Mouse (Mus musculus) liver, postnatal 0 days (tissue): Measurements from ENCODE around the gene H2al1m. TPM values are rescaled to one million over a fixed set of nuclear protein-coding genes. Genes with fewer than 3 reads are reported as not detected.
"Not testable (repeated sequence)": the region's sequence is repeated elsewhere in the genome, so short reads cannot be mapped to it uniquely, and the experiment has no call there.

ENCODE experiments used
- ATAC-seq: fragments of 200-750 bp; cut with Nextera tagmentation; 2 replicates; pipeline ENCODE4 v1.8.0; 2017; ENCODE audit warnings: mild to moderate bottlenecking, moderate library complexity
- DNase-seq: peaks from one replicate; pipeline ENCODE4 v3.0.0-alpha.2; 2016
- H3K27ac ChIP-seq: fragments of 300-500 bp; sonication (generic); 2 replicates; pipeline ENCODE4 v1.5.1; 2014; ENCODE audit warnings: antibody characterized with exemption, moderate library complexity, mild to moderate bottlenecking, low read depth
- H3K27me3 ChIP-seq: fragments of 300-500 bp; sonication (generic); 2 replicates; pipeline ENCODE4 v1.6.1; 2014; ENCODE audit warnings: low read length, control low read depth, mixed read lengths; ENCODE audit not compliant: insufficient read depth
- H3K36me3 ChIP-seq: fragments of 300-500 bp; sonication (generic); replicated peaks from 2 replicates; pipeline ENCODE4 v1.6.1; 2014; ENCODE audit warnings: mild to moderate bottlenecking, control low read depth, low read length, moderate library complexity, mixed read lengths; ENCODE audit not compliant: insufficient read depth
- H3K4me1 ChIP-seq: fragments of 300-500 bp; sonication (generic); 2 replicates; pipeline ENCODE4 v1.6.1; 2014; ENCODE audit warnings: antibody characterized with exemption, mild to moderate bottlenecking, control low read depth; ENCODE audit not compliant: insufficient read depth
- H3K4me2 ChIP-seq: fragments of 300-500 bp; sonication (generic); 2 replicates; pipeline ENCODE4 v1.6.1; 2014; ENCODE audit warnings: low read depth, mild to moderate bottlenecking, low read length, moderate library complexity, mixed read lengths
- H3K4me3 ChIP-seq: fragments of 300-500 bp; sonication (generic); 2 replicates; pipeline ENCODE4 v1.5.1; 2014; ENCODE audit warnings: low read depth, low read length
- H3K9ac ChIP-seq: fragments of 300-500 bp; sonication (generic); replicated peaks from 2 replicates; pipeline ENCODE4 v1.6.1; 2014; ENCODE audit warnings: mild to moderate bottlenecking, moderate library complexity
- H3K9me3 ChIP-seq: fragments of 300-500 bp; sonication (generic); 2 replicates; pipeline ENCODE4 v1.6.1; 2016; ENCODE audit warnings: mild to moderate bottlenecking, control low read depth, low read length, mixed read lengths
- CTCF ChIP-seq: sonication (generic); IDR thresholded peaks from 2 replicates; pipeline ENCODE4 v1.5.1; 2016; ENCODE audit warnings: antibody characterized with exemption, low read depth
- EP300 ChIP-seq: IDR thresholded peaks from 2 replicates; pipeline ENCODE4 v1.6.1; 2016; ENCODE audit warnings: antibody characterized with exemption, low read depth, mild to moderate bottlenecking
- WGBS: fragments of 180-500 bp; shearing (Covaris S2); extraction: QIAGEN DNeasy Blood & Tissue Kit; methylation state at CpG from one replicate; pipeline ENCODE4 v1.1.7; 2014; ENCODE audit not compliant: insufficient replicate concordance; 5-methylcytosine and 5-hydroxymethylcytosine counted together
- polyA plus RNA-seq: library from polyadenylated mRNA; unstranded; fragments of >200 nt; fragmentation: Nextera tagmentation; extraction: Ambion mirVana; gene quantifications from 2 replicates; pipeline ENCODE4 v1.2.1, GENCODE M21; 2015

Gene H2al1m
- 0.44 and 0.74 TPM in 2 replicates for polyA plus RNA-seq

GRCm38 (mm10) chrX:9283464-9283863 lies at the start of gene H2al1m:
Gene H2al1m, plus strand, starts transcription at chrX:9283764.
- H3K4me3 ChIP-seq, H3K36me3 ChIP-seq, H3K9me3 ChIP-seq, H3K27me3 ChIP-seq, DNase-seq, H3K9ac ChIP-seq, H3K4me1 ChIP-seq, H3K27ac ChIP-seq, H3K4me2 ChIP-seq, ATAC-seq: not testable (repeated sequence)
- WGBS, result no CpG with 5 or more reads among the region's 1 CpGs

GRCm38 (mm10) chrX:9240737-9241591 lies 42.6 kb upstream of the H2al1m start:
- no peaks in the 10 kb centered on the region for H3K4me1 ChIP-seq
- WGBS, result 65% methylated on average over 5 of the region's 5 CpGs
- no peaks in the 10 kb centered on the region for H3K9me3 ChIP-seq
- ATAC-seq, result no peak
- TF ChIP-seq EP300 (no peak), CTCF (no peak)
- H3K9ac ChIP-seq, result no peak overlapping the region
- no peaks in the 10 kb centered on the region for H3K27me3 ChIP-seq
- DNase-seq, result no peak
- H3K4me2 ChIP-seq, result no peak overlapping the region
- H3K36me3 ChIP-seq, result no peaks in the 10 kb centered on the region
- no peak overlapping the region for H3K27ac ChIP-seq
- H3K4me3 ChIP-seq, result no peak overlapping the region

- Histone ChIP-seq H3K4me3 (no peak overlapping the region), H3K27me3 (no peaks in the 10 kb centered on the region), H3K4me1 (no peaks in the 10 kb centered on the region), H3K27ac (peak overlapping the region; percentile 57; the same call in 1 of the 2 replicates), H3K9me3 (no peaks in the 10 kb centered on the region), H3K36me3 (no peaks in the 10 kb centered on the region), H3K9ac (no peak overlapping the region), H3K4me2 (no peak overlapping the region)
- ATAC-seq, result no peak
- no peak for DNase-seq
- 40% methylated on average over 8 of the region's 8 CpGs for WGBS
- TF ChIP-seq CTCF, result no peak
- TF ChIP-seq EP300, result no peak
These were observed 40.1 kb upstream of the H2al1m start for GRCm38 (mm10) chrX:9243381-9243864.

- peak; percentile 98 for ATAC-seq
- H3K27ac ChIP-seq, result peak overlapping the region; percentile 64; the same call in 1 of the 2 replicates
- DNase-seq, result peak; percentile 38
- H3K4me3 ChIP-seq, result 0 out of 2 replicates have a peak overlapping the region, but pooled peaks have one; percentile 19
- H3K27me3 ChIP-seq, result no peaks in the 10 kb centered on the region
- 30% methylated on average over 12 of the region's 12 CpGs for WGBS
- peak; percentile 30; the same call in 1 of the 2 replicates for TF ChIP-seq CTCF
- TF ChIP-seq EP300, result peak; percentile 99
- H3K9me3 ChIP-seq, result no peaks in the 10 kb centered on the region
- peak overlapping the region; percentile 55 for H3K4me2 ChIP-seq
- H3K9ac ChIP-seq, result no peak overlapping the region
- no peaks in the 10 kb centered on the region for H3K4me1 ChIP-seq
- H3K36me3 ChIP-seq, result no peaks in the 10 kb centered on the region
These were observed 38.8 kb upstream of the H2al1m start for GRCm38 (mm10) chrX:9244603-9245336.

- Histone ChIP-seq H3K4me1 (no peaks in the 10 kb centered on the region), H3K36me3 (no peaks in the 10 kb centered on the region), H3K9me3 (no peaks in the 10 kb centered on the region), H3K9ac (no peak overlapping the region), H3K27me3 (no peaks in the 10 kb centered on the region), H3K27ac (no peak overlapping the region), H3K4me3 (no peak overlapping the region), H3K4me2 (no peak overlapping the region)
- ATAC-seq (no peak), DNase-seq (no peak)
- TF ChIP-seq EP300, result no peak
- 71% methylated on average over 5 of the region's 5 CpGs for WGBS
These were observed 34.7 kb upstream of the H2al1m start for GRCm38 (mm10) chrX:9248911-9249310.

GRCm38 (mm10) chrX:9253990-9254389 lies 29.6 kb upstream of the H2al1m start:
- Histone ChIP-seq H3K27me3 (no peaks in the 10 kb centered on the region), H3K27ac (no peak overlapping the region), H3K36me3 (no peaks in the 10 kb centered on the region), H3K4me3 (no peak overlapping the region), H3K4me2 (no peak overlapping the region), H3K9me3 (no peaks in the 10 kb centered on the region), H3K4me1 (no peaks in the 10 kb centered on the region), H3K9ac (no peak overlapping the region)
- DNase-seq, result no peak
- no peak for TF ChIP-seq CTCF
- no peak for TF ChIP-seq EP300
- ATAC-seq, result 0 out of 2 replicates have a peak, but pooled peaks have one; percentile 40
- whole genome bisulfite sequencing, result 62% methylated on average over 10 of the region's 10 CpGs
